In genomic region chr16:55190397-55190796, GRCm38 (mm10) we compare ENCODE assay signal across 23 mouse cellular contexts.
DNase-seq lines count a peak whose midpoint lies in the region; ATAC-seq lines count a peak whose summit lies in the region.
"Had no signal": no experiment of that assay in that cellular context is flagged by ENCODE, and none has a peak within 500 bp of the region (broad histone marks: within the 10 kb centered on the region; RNA-seq: fewer than 3 reads in every experiment).

No protein-coding gene starts in this region.

- no peaks in the 10 kb centered on the region for H3K27me3 ChIP-seq in forebrain, embryonic 13.5 days
- H3K27me3 ChIP-seq in forebrain, embryonic 12.5 days = no peaks in the 10 kb centered on the region
- H3K27me3 ChIP-seq in forebrain, embryonic 15.5 days = no peaks in the 10 kb centered on the region
- H3K27me3 ChIP-seq: CH12.LX; embryonic facial prominence, embryonic 13.5 days had no signal

- H3K4me1 ChIP-seq in forebrain, embryonic 13.5 days = no peaks in the 10 kb centered on the region
- no peaks in the 10 kb centered on the region for H3K4me1 ChIP-seq in forebrain, embryonic 12.5 days
- H3K4me1 ChIP-seq in forebrain, embryonic 15.5 days = peaks cover 5% of the 10 kb centered on the region; the same call in 1 of the 2 replicates
- H3K4me1 ChIP-seq: embryonic facial prominence, embryonic 13.5 days; heart, embryonic 10.5 days had no signal

- DNase-seq in layer of hippocampus, adult 11-12 months (ENCODE audit: low spot score) = peak; percentile 6
- DNase-seq in layer of hippocampus, postnatal 25 days (ENCODE audit: extremely low spot score in 1 of 2, low spot score in 1 of 2) = no peak
- peak; percentile 4 for DNase-seq in brain, adult 2 months (ENCODE audit: low read depth, low spot score)
- no peak for DNase-seq in c-Kit-positive CD71-positive TER-119-positive erythroid progenitor cells, embryonic 14.5 days (ENCODE audit: low spot score)
- DNase-seq: adrenal gland, postnatal 14 days; cerebellum, adult 11 months; cerebellum, adult 8-10 months; cerebellum, postnatal 14 days; gastrocnemius, postnatal 10 days; heart, adult 18-20 months; heart, postnatal 10 days; heart, postnatal 4 days had no signal

- 15% methylated on average over 2 of the region's 2 CpGs for WGBS in forebrain, embryonic 13.5 days
- 24% methylated on average over 2 of the region's 2 CpGs for WGBS in forebrain, embryonic 12.5 days
- 10% methylated on average over 2 of the region's 2 CpGs for WGBS in forebrain, embryonic 15.5 days

- ATAC-seq in forebrain, embryonic 13.5 days = peak; percentile 79
- ATAC-seq in forebrain, embryonic 12.5 days (ENCODE audit: low FRiP score) = no peak; the same call in 1 of the 2 replicates
- peak; percentile 64; the same call in 1 of the 2 replicates for ATAC-seq in forebrain, embryonic 15.5 days (replicated peaks)
- ATAC-seq: activated CD4-positive, CD25-positive, alpha-beta regulatory T cell, adult 4 months; hindbrain, embryonic 16.5 days; inflammation-experienced regulatory T-cells, adult 6 months; intestine, postnatal 0 days; Patski had no signal

- no peak overlapping the region for H3K4me3 ChIP-seq in forebrain, embryonic 13.5 days
- H3K4me3 ChIP-seq in forebrain, embryonic 12.5 days (replicated peaks) = no peak overlapping the region
- H3K4me3 ChIP-seq in forebrain, embryonic 15.5 days = no peak overlapping the region
- H3K4me3 ChIP-seq: embryonic facial prominence, embryonic 13.5 days; heart, embryonic 10.5 days had no signal

- H3K9me3 ChIP-seq in forebrain, embryonic 13.5 days (replicated peaks) = no peaks in the 10 kb centered on the region
- H3K9me3 ChIP-seq in forebrain, embryonic 12.5 days = no peaks in the 10 kb centered on the region
- H3K9me3 ChIP-seq in forebrain, embryonic 15.5 days = no peaks in the 10 kb centered on the region
- H3K9me3 ChIP-seq: embryonic facial prominence, embryonic 13.5 days; heart, embryonic 10.5 days had no signal

- H3K9ac ChIP-seq in forebrain, embryonic 13.5 days = no peak overlapping the region
- no peak overlapping the region for H3K9ac ChIP-seq in forebrain, embryonic 12.5 days
- no peak overlapping the region for H3K9ac ChIP-seq in forebrain, embryonic 15.5 days (replicated peaks)
- H3K9ac ChIP-seq: embryonic facial prominence, embryonic 13.5 days had no signal

- no peaks in the 10 kb centered on the region for H3K36me3 ChIP-seq in forebrain, embryonic 13.5 days (ENCODE audit: poor library complexity, severe bottlenecking)
- no peaks in the 10 kb centered on the region for H3K36me3 ChIP-seq in forebrain, embryonic 12.5 days (replicated peaks)
- no peaks in the 10 kb centered on the region for H3K36me3 ChIP-seq in forebrain, embryonic 15.5 days
- H3K36me3 ChIP-seq: embryonic facial prominence, embryonic 13.5 days; heart, embryonic 10.5 days had no signal

- no peak overlapping the region for H3K27ac ChIP-seq in forebrain, embryonic 13.5 days
- H3K27ac ChIP-seq in forebrain, embryonic 12.5 days = no peak overlapping the region
- 0 out of 2 replicates have a peak overlapping the region, but pooled peaks have one; percentile 27 for H3K27ac ChIP-seq in forebrain, embryonic 15.5 days (replicated peaks)
- H3K27ac ChIP-seq: embryonic facial prominence, embryonic 13.5 days; heart, embryonic 10.5 days had no signal

- H3K4me2 ChIP-seq in forebrain, embryonic 13.5 days = no peak overlapping the region
- no peak overlapping the region for H3K4me2 ChIP-seq in forebrain, embryonic 12.5 days
- H3K4me2 ChIP-seq in forebrain, embryonic 15.5 days (replicated peaks) = no peak overlapping the region
- H3K4me2 ChIP-seq: embryonic facial prominence, embryonic 13.5 days had no signal

Comparison
In these comparisons a context has a peak if more than half of its experiments do, and no peak if none do; other contexts are left out.
1. DNase-seq: peak in layer of hippocampus, adult 11-12 months (single experiment) and brain, adult 2 months (single experiment); none in layer of hippocampus, postnatal 25 days (0 of 2) and c-Kit-positive CD71-positive TER-119-positive erythroid progenitor cells, embryonic 14.5 days (single experiment).